Mouse (Mus musculus) ES-Bruce4 (cell line): ENCODE data around the gene Slc2a10.
"Not testable (repeated sequence)": the region's sequence is repeated elsewhere in the genome, so short reads cannot be mapped to it uniquely, and the experiment has no call there.

ENCODE experiments used
- CTCF ChIP-seq: IDR thresholded peaks from one replicate; pipeline ENCODE4 v1.8.1; 2011; ENCODE audit warnings: low read depth, low read length
- EP300 ChIP-seq: IDR thresholded peaks from 2 replicates; pipeline ENCODE4 v1.6.1; 2011; ENCODE audit warnings: low read depth, low read length; ENCODE audit not compliant: insufficient read depth
- POLR2A ChIP-seq: IDR thresholded peaks from one replicate; pipeline ENCODE4 v1.8.1; 2011; ENCODE audit warnings: low read length; ENCODE audit not compliant: insufficient read depth

DNA sequence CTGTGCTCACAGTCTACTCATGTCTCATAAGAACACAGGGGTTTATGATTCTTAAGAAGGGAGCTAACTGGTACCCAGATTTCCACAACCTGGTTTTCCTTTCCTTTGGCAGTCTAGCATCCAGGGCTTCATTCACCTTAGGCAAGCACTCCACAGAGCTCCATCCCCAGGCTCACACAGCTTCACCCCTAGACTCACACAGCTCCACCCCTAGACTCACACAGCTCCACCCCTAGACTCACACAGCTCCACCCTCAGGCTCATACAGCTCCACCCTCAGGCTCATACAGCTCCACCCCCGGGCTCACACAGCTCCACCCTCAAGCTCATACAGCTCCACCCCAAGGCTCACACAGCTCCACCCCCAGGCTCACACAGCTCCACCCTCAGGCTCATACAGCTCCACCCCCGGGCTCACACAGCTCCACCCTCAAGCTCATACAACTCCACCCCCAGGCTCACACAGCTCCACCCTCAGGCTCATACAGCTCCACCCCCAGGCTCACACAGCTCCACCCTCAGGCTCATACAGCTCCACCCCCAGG lies 7.4 kb downstream of the Slc2a10 start:
- TF ChIP-seq CTCF, POLR2A, EP300: not testable (repeated sequence)
